Mouse (Mus musculus): ENCODE measurements around the gene Slit3. TPM values are rescaled to one million over a fixed set of nuclear protein-coding genes. Genes with fewer than 3 reads are reported as not detected.

Gene Slit3
- total and polyA plus RNA-seq, 3 experiments: 0.76 TPM; not detected in 2

GRCm38 (mm10) chr11:35513343-35513742, 392.3 kb downstream of the Slit3 start:
- Histone ChIP-seq H3K4me3 (ENCODE audit: low read depth, low read length) (no peak overlapping the region), H3K9me3 (replicated peaks) (peaks cover 65% of the 10 kb centered on the region), H3K36me3 (replicated peaks) (no peaks in the 10 kb centered on the region), H3K4me1 (ENCODE audit: insufficient read depth, low read depth, low read length) (no peaks in the 10 kb centered on the region), H3K27me3 (ENCODE audit: insufficient read depth, low read length) (no peaks in the 10 kb centered on the region)
- no peak for DNase-seq (ENCODE audit: low spot score)
- no peak for ATAC-seq (ENCODE audit: extremely low read depth, insufficient number of reproducible peaks, low FRiP score, poor library complexity, severe bottlenecking)
- TF ChIP-seq GATA1 (IDR thresholded peaks at IDR 0.05; ENCODE audit: borderline replicate concordance, low read length) (no peak), CTCF (IDR thresholded peaks at IDR 0.05; ENCODE audit: low read depth, low read length) (no peak), TAL1 (conservative IDR thresholded peaks at IDR 0.05; ENCODE audit: low read depth, low read length) (no peak), POLR2AphosphoS5 (IDR thresholded peaks at IDR 0.05; ENCODE audit: insufficient replicate concordance, low read depth, low read length) (no peak), GATA2 (IDR thresholded peaks at IDR 0.05; ENCODE audit: borderline replicate concordance, low read depth, low read length) (no peak)

- H3K36me3 ChIP-seq (replicated peaks): no peaks in the 10 kb centered on the region
- DNase-seq (ENCODE audit: low spot score): no peak
- H3K4me1 ChIP-seq (ENCODE audit: insufficient read depth, low read depth, low read length): no peaks in the 10 kb centered on the region
- no peak for TF ChIP-seq GATA2 (IDR thresholded peaks at IDR 0.05; ENCODE audit: borderline replicate concordance, low read depth, low read length)
- TF ChIP-seq CTCF (IDR thresholded peaks at IDR 0.05; ENCODE audit: low read depth, low read length): no peak
- no peak for TF ChIP-seq TAL1 (conservative IDR thresholded peaks at IDR 0.05; ENCODE audit: low read depth, low read length)
- TF ChIP-seq POLR2AphosphoS5 (IDR thresholded peaks at IDR 0.05; ENCODE audit: insufficient replicate concordance, low read depth, low read length): no peak
- no peak for TF ChIP-seq GATA1 (IDR thresholded peaks at IDR 0.05; ENCODE audit: borderline replicate concordance, low read length)
- H3K27me3 ChIP-seq (ENCODE audit: insufficient read depth, low read length): no peaks in the 10 kb centered on the region
- H3K9me3 ChIP-seq (replicated peaks): peaks cover 55% of the 10 kb centered on the region
- ATAC-seq (ENCODE audit: extremely low read depth, insufficient number of reproducible peaks, low FRiP score, poor library complexity, severe bottlenecking): no peak
- H3K4me3 ChIP-seq (ENCODE audit: low read depth, low read length): no peak overlapping the region
Observed at GRCm38 (mm10) chr11:35522802-35523452, 401.9 kb downstream of the Slit3 start.

GRCm38 (mm10) chr11:35523773-35524172, 402.7 kb downstream of the Slit3 start:
- H3K4me1 ChIP-seq (ENCODE audit: insufficient read depth, low read depth, low read length): no peaks in the 10 kb centered on the region
- H3K36me3 ChIP-seq (replicated peaks): no peaks in the 10 kb centered on the region
- no peak for TF ChIP-seq GATA1 (IDR thresholded peaks at IDR 0.05; ENCODE audit: borderline replicate concordance, low read length)
- TF ChIP-seq CTCF (IDR thresholded peaks at IDR 0.05; ENCODE audit: low read depth, low read length): no peak
- TF ChIP-seq GATA2 (IDR thresholded peaks at IDR 0.05; ENCODE audit: borderline replicate concordance, low read depth, low read length): no peak
- no peak for TF ChIP-seq POLR2AphosphoS5 (IDR thresholded peaks at IDR 0.05; ENCODE audit: insufficient replicate concordance, low read depth, low read length)
- TF ChIP-seq TAL1 (conservative IDR thresholded peaks at IDR 0.05; ENCODE audit: low read depth, low read length): no peak
- H3K4me3 ChIP-seq (ENCODE audit: low read depth, low read length): no peak overlapping the region
- no peak for DNase-seq (ENCODE audit: low spot score)
- no peaks in the 10 kb centered on the region for H3K27me3 ChIP-seq (ENCODE audit: insufficient read depth, low read length)
- peaks cover 58% of the 10 kb centered on the region for H3K9me3 ChIP-seq (replicated peaks)
- ATAC-seq (ENCODE audit: extremely low read depth, insufficient number of reproducible peaks, low FRiP score, poor library complexity, severe bottlenecking): no peak

- Histone ChIP-seq H3K27me3 (ENCODE audit: insufficient read depth, low read length) (no peaks in the 10 kb centered on the region), H3K4me3 (ENCODE audit: low read depth, low read length) (no peak overlapping the region), H3K9me3 (replicated peaks) (peaks cover 61% of the 10 kb centered on the region), H3K4me1 (ENCODE audit: insufficient read depth, low read depth, low read length) (no peaks in the 10 kb centered on the region), H3K36me3 (replicated peaks) (no peaks in the 10 kb centered on the region)
- TF ChIP-seq CTCF (IDR thresholded peaks at IDR 0.05; ENCODE audit: low read depth, low read length) (no peak), TAL1 (conservative IDR thresholded peaks at IDR 0.05; ENCODE audit: low read depth, low read length) (no peak), GATA1 (IDR thresholded peaks at IDR 0.05; ENCODE audit: borderline replicate concordance, low read length) (no peak)
- ATAC-seq (ENCODE audit: extremely low read depth, insufficient number of reproducible peaks, low FRiP score, poor library complexity, severe bottlenecking): no peak
- DNase-seq (ENCODE audit: low spot score): no peak
Observed at GRCm38 (mm10) chr11:35526219-35526762, 405.3 kb downstream of the Slit3 start.

GRCm38 (mm10) chr11:35527816-35528462, 406.9 kb downstream of the Slit3 start:
- ATAC-seq (ENCODE audit: extremely low read depth, insufficient number of reproducible peaks, low FRiP score, poor library complexity, severe bottlenecking) (no peak), DNase-seq (ENCODE audit: low spot score) (no peak)
- no peaks in the 10 kb centered on the region for H3K4me1 ChIP-seq (ENCODE audit: insufficient read depth, low read depth, low read length)
- H3K4me3 ChIP-seq (ENCODE audit: low read depth, low read length): no peak overlapping the region
- H3K9me3 ChIP-seq (replicated peaks): peaks cover 70% of the 10 kb centered on the region
- no peaks in the 10 kb centered on the region for H3K36me3 ChIP-seq (replicated peaks)
- no peaks in the 10 kb centered on the region for H3K27me3 ChIP-seq (ENCODE audit: insufficient read depth, low read length)
- TF ChIP-seq GATA2 (IDR thresholded peaks at IDR 0.05; ENCODE audit: borderline replicate concordance, low read depth, low read length) (no peak), CTCF (IDR thresholded peaks at IDR 0.05; ENCODE audit: low read depth, low read length) (no peak), TAL1 (conservative IDR thresholded peaks at IDR 0.05; ENCODE audit: low read depth, low read length) (no peak), POLR2AphosphoS5 (IDR thresholded peaks at IDR 0.05; ENCODE audit: insufficient replicate concordance, low read depth, low read length) (no peak), GATA1 (IDR thresholded peaks at IDR 0.05; ENCODE audit: borderline replicate concordance, low read length) (no peak)

GRCm38 (mm10) chr11:35535027-35535426, 414.0 kb downstream of the Slit3 start:
- no peak overlapping the region for H3K4me3 ChIP-seq (ENCODE audit: low read depth, low read length)
- H3K4me1 ChIP-seq (ENCODE audit: insufficient read depth, low read depth, low read length): no peaks in the 10 kb centered on the region
- H3K36me3 ChIP-seq (replicated peaks): no peaks in the 10 kb centered on the region
- H3K9me3 ChIP-seq (replicated peaks): peaks cover 70% of the 10 kb centered on the region
- no peak for TF ChIP-seq TAL1 (conservative IDR thresholded peaks at IDR 0.05; ENCODE audit: low read depth, low read length)
- no peak for TF ChIP-seq GATA1 (IDR thresholded peaks at IDR 0.05; ENCODE audit: borderline replicate concordance, low read length)
- no peak for TF ChIP-seq CTCF (IDR thresholded peaks at IDR 0.05; ENCODE audit: low read depth, low read length)
- TF ChIP-seq POLR2AphosphoS5 (IDR thresholded peaks at IDR 0.05; ENCODE audit: insufficient replicate concordance, low read depth, low read length): no peak
- TF ChIP-seq GATA2 (IDR thresholded peaks at IDR 0.05; ENCODE audit: borderline replicate concordance, low read depth, low read length): no peak
- no peaks in the 10 kb centered on the region for H3K27me3 ChIP-seq (ENCODE audit: insufficient read depth, low read length)
- no peak for DNase-seq (ENCODE audit: low spot score)
- no peak for ATAC-seq (ENCODE audit: extremely low read depth, insufficient number of reproducible peaks, low FRiP score, poor library complexity, severe bottlenecking)

Measured in G1E (cell line).